Mouse (Mus musculus) thymus, postnatal 10 days (tissue): Measurements from ENCODE around the gene D730048I06Rik.
"Not testable (repeated sequence)": the region's sequence is repeated elsewhere in the genome, so short reads cannot be mapped to it uniquely, and the experiment has no call there.

Source experiments
- DNase-seq, 2 experiments: peaks; one replicate each; pipeline ENCODE4 v3.0.0; 2021; ENCODE audit warnings: low spot score in 2 of 2

D730048I06Rik gene

GRCm38 (mm10) chr9:35790001-35790400 is at the start of gene D730048I06Rik, which contains the start of gene Gm27235:
D730048I06Rik (minus strand) TSS chr9:35790112.
Gm27235 (minus strand) TSS chr9:35790101.
- no peak for DNase-seq

- not testable (repeated sequence) for DNase-seq
Measured at GRCm38 (mm10) chr9:35817881-35818280, 28.0 kb upstream of the D730048I06Rik start.

DNA sequence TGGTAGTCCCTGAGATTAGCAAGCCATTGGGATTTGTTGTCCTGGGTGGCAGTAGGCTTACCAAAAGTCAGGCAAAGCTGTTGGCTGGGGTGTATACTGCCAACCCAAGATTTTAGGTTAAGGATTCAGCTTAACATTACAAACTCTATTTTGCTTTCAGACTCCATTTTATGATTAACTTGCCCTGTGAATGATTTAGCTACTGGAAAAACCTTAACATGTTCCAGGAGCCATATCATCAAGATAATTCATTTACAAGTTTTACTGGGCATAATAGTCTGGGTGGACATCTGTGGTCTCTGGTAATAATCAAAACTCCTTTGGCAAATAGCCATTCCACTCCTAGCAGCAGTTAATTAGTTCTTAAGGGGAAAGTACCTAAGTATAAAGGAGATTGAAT is 8.2 kb upstream of the D730048I06Rik start:
- no peak for DNase-seq

GRCm38 (mm10) chr9:35778009-35778408 is 11.9 kb downstream of the D730048I06Rik start, which contains the start of gene Gm17727:
Gm17727 (minus strand) TSS chr9:35778109.
- no peak for DNase-seq

- no peak for DNase-seq
Measured at GRCm38 (mm10) chr9:35756843-35757242, 33.1 kb downstream of the D730048I06Rik start.

- no peak for DNase-seq
Measured at GRCm38 (mm10) chr9:35740749-35741148, 49.2 kb downstream of the D730048I06Rik start, which contains the start of gene Gm17677. Gm17677 (plus strand) TSS chr9:35741049.
